In genomic region chr5:21109030-21109429, GRCm38 (mm10) we compare ENCODE assay signal across 34 mouse cellular contexts.
"Had no signal": no experiment of that assay in that cellular context is flagged by ENCODE, and none has a peak within 500 bp of the region (broad histone marks: within the 10 kb centered on the region; RNA-seq: fewer than 3 reads in every experiment).

No protein-coding gene starts in this region.

- H3K4me1 ChIP-seq: heart, embryonic 10.5 days; heart, embryonic 12.5 days; heart, embryonic 13.5 days; heart, embryonic 15.5 days; hindbrain, embryonic 10.5 days; hindbrain, embryonic 12.5 days; hindbrain, embryonic 13.5 days; hindbrain, embryonic 15.5 days; intestine, embryonic 15.5 days; kidney, embryonic 15.5 days had no signal

- H3K9me3 ChIP-seq: heart, embryonic 10.5 days; heart, embryonic 12.5 days; heart, embryonic 13.5 days; heart, embryonic 15.5 days; hindbrain, embryonic 10.5 days; hindbrain, embryonic 12.5 days; hindbrain, embryonic 13.5 days; hindbrain, embryonic 15.5 days; intestine, embryonic 15.5 days; kidney, embryonic 15.5 days had no signal

- H3K27ac ChIP-seq: heart, embryonic 10.5 days; heart, embryonic 13.5 days; heart, embryonic 15.5 days; hindbrain, embryonic 10.5 days; hindbrain, embryonic 12.5 days; hindbrain, embryonic 13.5 days; hindbrain, embryonic 14.5 days; hindbrain, embryonic 15.5 days; hindbrain, postnatal 0 days; intestine, embryonic 15.5 days; kidney, embryonic 15.5 days; kidney, postnatal 0 days; layer of hippocampus, adult 2 months had no signal

- H3K4me3 ChIP-seq: heart, embryonic 10.5 days; heart, embryonic 12.5 days; heart, embryonic 13.5 days; heart, embryonic 15.5 days; hindbrain, embryonic 10.5 days; hindbrain, embryonic 12.5 days; hindbrain, embryonic 13.5 days; hindbrain, embryonic 15.5 days; intestine, embryonic 15.5 days; kidney, embryonic 15.5 days; layer of hippocampus, adult 2 months had no signal

- H3K27me3 ChIP-seq: heart, embryonic 12.5 days; heart, embryonic 13.5 days; heart, embryonic 15.5 days; hindbrain, embryonic 12.5 days; hindbrain, embryonic 13.5 days; hindbrain, embryonic 15.5 days; intestine, embryonic 15.5 days; kidney, embryonic 15.5 days had no signal

- DNase-seq: heart, postnatal 10 days; heart, postnatal 14 days; heart, postnatal 36 days; heart, postnatal 4 days; kidney, adult 11 months; kidney, adult 18-20 months; kidney, adult 2 months; kidney, adult 8-10 months; kidney, adult 9 months; kidney, postnatal 10 days; kidney, postnatal 14 days; kidney, postnatal 25 days; kidney, postnatal 36 days; kidney, postnatal 4 days; layer of hippocampus, adult 9-11 months; layer of hippocampus, postnatal 36 days had no signal

- ATAC-seq: hindbrain, embryonic 16.5 days; hindbrain, postnatal 0 days; inflammation-experienced regulatory T-cells, adult 6 months; intestine, embryonic 15.5 days; intestine, embryonic 16.5 days; intestine, postnatal 0 days had no signal

- H3K9ac ChIP-seq: heart, embryonic 12.5 days; heart, embryonic 13.5 days; heart, embryonic 15.5 days; hindbrain, embryonic 12.5 days; hindbrain, embryonic 13.5 days; hindbrain, embryonic 14.5 days; hindbrain, embryonic 15.5 days; intestine, embryonic 15.5 days; kidney, embryonic 15.5 days had no signal

- H3K36me3 ChIP-seq: heart, embryonic 10.5 days; heart, embryonic 12.5 days; heart, embryonic 13.5 days; heart, embryonic 15.5 days; hindbrain, embryonic 10.5 days; hindbrain, embryonic 12.5 days; hindbrain, embryonic 13.5 days; hindbrain, embryonic 15.5 days; intestine, embryonic 15.5 days; kidney, embryonic 15.5 days had no signal
